Mouse (Mus musculus) spleen, adult 2 months (tissue): ENCODE results near the gene Polr2b. TPM values are rescaled to one million over a fixed set of nuclear protein-coding genes. Genes with fewer than 3 reads are reported as not detected.

Source experiments
- DNase-seq, 2 experiments: peaks; one replicate each; pipeline versions ENCODE4 v3.0.0 to v3.0.0-alpha.2; 2012 to 2021; ENCODE audit warnings: low spot score in 2 of 2, low read depth in 1 of 2
- H3K27ac ChIP-seq: fragments of 200-500 bp; 2 replicates; pipeline ENCODE4 v1.5.1; 2012; ENCODE audit warnings: low read length, inconsistent platforms; ENCODE audit not compliant: insufficient read depth
- H3K27me3 ChIP-seq: fragments of 200-500 bp; 2 replicates; pipeline ENCODE4 v1.6.1; 2012; ENCODE audit warnings: mild to moderate bottlenecking, moderate library complexity, low read length, inconsistent platforms; ENCODE audit not compliant: control insufficient read depth, insufficient read depth
- H3K36me3 ChIP-seq: fragments of 200-500 bp; 2 replicates; pipeline ENCODE4 v1.6.1; 2012; ENCODE audit warnings: mild to moderate bottlenecking, low read length, inconsistent platforms; ENCODE audit not compliant: control insufficient read depth, insufficient read depth
- H3K4me1 ChIP-seq: fragments of 200-500 bp; 2 replicates; pipeline ENCODE4 v1.6.1; 2011; ENCODE audit warnings: inconsistent platforms; ENCODE audit not compliant: control insufficient read depth, insufficient read depth, insufficient read length
- H3K4me3 ChIP-seq: fragments of 200-500 bp; 2 replicates; pipeline ENCODE4 v1.5.1; 2011; ENCODE audit warnings: mild to moderate bottlenecking, inconsistent platforms; ENCODE audit not compliant: insufficient read depth, insufficient read length; ENCODE audit errors: extremely low read depth
- CTCF ChIP-seq: fragments of 200-500 bp; IDR thresholded peaks from 2 replicates; pipeline ENCODE4 v1.5.1; 2011; ENCODE audit warnings: mild to moderate bottlenecking, inconsistent platforms; ENCODE audit not compliant: insufficient read depth, insufficient read length, insufficient replicate concordance; ENCODE audit errors: extremely low read depth
- POLR2A ChIP-seq: fragments of 200-500 bp; IDR thresholded peaks from 2 replicates; pipeline ENCODE4 v1.6.1; 2011; ENCODE audit warnings: low read depth, low read length, inconsistent platforms
- WGBS: fragments of 180-500 bp; shearing (Covaris S2); methylation state at CpG from one replicate; pipeline ENCODE4 v1.1.7; 2018; 5-methylcytosine and 5-hydroxymethylcytosine counted together
- polyA plus RNA-seq: library from polyadenylated mRNA; depleted of rRNA; stranded (reverse); fragments of >200 nt; gene quantifications from 2 replicates; pipeline ENCODE4 v1.2.3, GENCODE M21; 2012

Gene Polr2b
- polyA plus RNA-seq, 1 experiment, result 16.8 TPM

- TF ChIP-seq POLR2A (no peak), CTCF (no peak)
- 76% methylated on average over 5 of the region's 5 CpGs for WGBS
- Histone ChIP-seq H3K27me3 (no peaks in the 10 kb centered on the region), H3K4me1 (peaks cover 5% of the 10 kb centered on the region), H3K4me3 (no peak overlapping the region), H3K27ac (no peak overlapping the region), H3K36me3 (no peaks in the 10 kb centered on the region)
- DNase-seq, result no peak
Observed at GRCm38 (mm10) chr5:77385221-77385620, 75.3 kb downstream of the Polr2b start.

- no peaks in the 10 kb centered on the region for H3K27me3 ChIP-seq
- no peak for TF ChIP-seq POLR2A
- no peak for TF ChIP-seq CTCF
- WGBS, result 45% methylated on average over 6 of the region's 6 CpGs
- no peaks in the 10 kb centered on the region for H3K36me3 ChIP-seq
- no peak for DNase-seq
- H3K27ac ChIP-seq, result no peak overlapping the region
- H3K4me3 ChIP-seq, result no peak overlapping the region
- peaks cover 5% of the 10 kb centered on the region for H3K4me1 ChIP-seq
Observed at GRCm38 (mm10) chr5:77385900-77386595, 76.1 kb downstream of the Polr2b start.

GRCm38 (mm10) chr5:77386596-77387413, 76.9 kb downstream of the Polr2b start:
- no peak for DNase-seq
- Histone ChIP-seq H3K4me1 (peaks cover 5% of the 10 kb centered on the region), H3K27ac (no peak overlapping the region), H3K36me3 (no peaks in the 10 kb centered on the region), H3K4me3 (no peak overlapping the region), H3K27me3 (no peaks in the 10 kb centered on the region)
- WGBS, result 38% methylated on average over 10 of the region's 10 CpGs
- TF ChIP-seq CTCF (no peak), POLR2A (no peak)

- H3K4me1 ChIP-seq, result peaks cover 5% of the 10 kb centered on the region
- TF ChIP-seq POLR2A (no peak), CTCF (no peak)
- 86% methylated on average over 8 of the region's 8 CpGs for WGBS
- DNase-seq, result no peak
- H3K4me3 ChIP-seq, result no peak overlapping the region
- no peak overlapping the region for H3K27ac ChIP-seq
- H3K27me3 ChIP-seq, result no peaks in the 10 kb centered on the region
- no peaks in the 10 kb centered on the region for H3K36me3 ChIP-seq
Observed at GRCm38 (mm10) chr5:77387414-77387704, 77.4 kb downstream of the Polr2b start.

GRCm38 (mm10) chr5:77388359-77388758, 78.4 kb downstream of the Polr2b start:
- TF ChIP-seq POLR2A, result no peak
- no peak for TF ChIP-seq CTCF
- H3K4me1 ChIP-seq, result peaks cover 5% of the 10 kb centered on the region
- WGBS, result 61% methylated on average over 6 of the region's 6 CpGs
- no peaks in the 10 kb centered on the region for H3K27me3 ChIP-seq
- H3K4me3 ChIP-seq, result no peak overlapping the region
- no peaks in the 10 kb centered on the region for H3K36me3 ChIP-seq
- no peak for DNase-seq
- H3K27ac ChIP-seq, result no peak overlapping the region

- no peaks in the 10 kb centered on the region; the same call in 1 of the 2 replicates for H3K4me1 ChIP-seq
- TF ChIP-seq CTCF (no peak), POLR2A (no peak)
- H3K36me3 ChIP-seq, result no peaks in the 10 kb centered on the region
- 92% methylated on average over 2 of the region's 2 CpGs for WGBS
- H3K4me3 ChIP-seq, result no peak overlapping the region
- H3K27ac ChIP-seq, result no peak overlapping the region
- no peak for DNase-seq
- no peaks in the 10 kb centered on the region for H3K27me3 ChIP-seq
Observed at GRCm38 (mm10) chr5:77390272-77390671, 80.3 kb downstream of the Polr2b start.
